Mouse (Mus musculus): ENCODE results near the gene Nos3.

DNA sequence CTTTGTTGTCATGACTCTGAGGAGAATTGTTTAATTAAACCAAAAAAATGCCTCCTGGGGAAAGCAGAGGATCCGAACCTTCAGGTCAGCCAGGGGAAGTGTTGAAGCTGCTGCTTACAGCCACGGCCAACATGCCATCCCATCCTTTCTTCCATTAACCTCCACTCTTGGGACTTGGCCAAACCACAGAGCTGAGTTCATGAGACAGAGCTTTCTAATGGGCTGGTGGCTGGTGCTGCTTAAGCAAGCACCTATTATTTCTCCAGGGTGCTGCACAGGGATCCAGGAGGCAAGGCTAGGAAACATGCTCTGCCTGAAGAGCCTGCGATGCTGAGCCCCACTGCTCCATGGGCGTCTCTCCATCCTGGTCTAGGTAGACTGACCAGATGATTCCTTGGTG, 32.2 kb upstream of the Nos3 start:
- no peak for TF ChIP-seq GATA1 (IDR thresholded peaks at IDR 0.05; ENCODE audit: borderline replicate concordance, low read length)
- TF ChIP-seq FLI1 (IDR thresholded peaks at IDR 0.05; ENCODE audit: low read length) = no peak
